Mouse (Mus musculus): ENCODE measurements around the gene Slc22a14.
A peak's percentile ranks its signal among the peaks of the same experiment; 100 is the strongest.

Slc22a14 gene

GRCm38 (mm10) chr9:119144696-119145095 is 220.7 kb downstream of the Slc22a14 start:
- DNase-seq (ENCODE audit: low read depth, low spot score), result peak; percentile 28

- no peak for DNase-seq (ENCODE audit: low read depth, low spot score)
Observed at GRCm38 (mm10) chr9:119143372-119143771, 222.0 kb downstream of the Slc22a14 start.

- no peak for DNase-seq (ENCODE audit: low read depth, low spot score)
Observed at GRCm38 (mm10) chr9:119142066-119142465, 223.3 kb downstream of the Slc22a14 start.

- no peak for DNase-seq (ENCODE audit: low read depth, low spot score)
Observed at GRCm38 (mm10) chr9:119138836-119139235, 226.5 kb downstream of the Slc22a14 start.

- DNase-seq (ENCODE audit: low read depth, low spot score), result peak; percentile 6
Observed at GRCm38 (mm10) chr9:119130692-119131091, 234.7 kb downstream of the Slc22a14 start.

GRCm38 (mm10) chr9:119128436-119129181 is 236.7 kb downstream of the Slc22a14 start:
- DNase-seq (ENCODE audit: low read depth, low spot score), result peak; percentile 8

- DNase-seq (ENCODE audit: low read depth, low spot score), result no peak
Observed at GRCm38 (mm10) chr9:119122596-119123369, 242.6 kb downstream of the Slc22a14 start.

GRCm38 (mm10) chr9:119120168-119120560 is 245.2 kb downstream of the Slc22a14 start:
- no peak for DNase-seq (ENCODE audit: low read depth, low spot score)
